10 mouse cellular contexts compared by ENCODE assay signal in the genomic region with DNA sequence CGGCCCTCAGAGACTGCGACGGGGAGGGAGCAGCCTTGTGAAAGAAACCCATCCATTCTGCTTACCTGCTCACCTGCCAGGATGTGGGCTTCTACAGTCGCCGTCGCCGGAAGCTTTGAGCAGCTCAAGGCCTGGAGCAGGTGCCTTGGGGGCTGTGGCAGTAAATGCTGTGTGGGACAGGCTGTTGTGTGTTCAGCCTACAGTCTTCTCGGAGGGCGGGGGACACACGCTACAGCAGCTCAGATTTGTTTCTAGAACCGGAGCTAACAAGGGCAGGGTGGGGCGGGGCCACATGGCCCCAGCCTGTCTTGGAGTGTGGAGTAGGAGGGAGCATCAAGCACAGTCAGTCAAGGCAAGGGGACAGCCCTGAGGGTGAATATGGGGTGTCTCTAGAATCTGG. TPM values are rescaled to one million over a fixed set of nuclear protein-coding genes. Genes with fewer than 3 reads are reported as not detected.
DNase-seq lines count a peak whose midpoint lies in the region; ATAC-seq lines count a peak whose summit lies in the region.
"Had no signal": no experiment of that assay in that cellular context is flagged by ENCODE, and none has a peak within 500 bp of the region (broad histone marks: within the 10 kb centered on the region; RNA-seq: fewer than 3 reads in every experiment).

Il34 (minus strand) TSS at position 256 of the 400 bp plus-strand sequence.

- H3K9ac ChIP-seq in heart, embryonic 13.5 days = no peak within 1 kb of the TSS
- H3K9ac ChIP-seq in neural tube, embryonic 15.5 days (replicated peaks) = no peak within 1 kb of the TSS

- no peak within 1 kb of the TSS for H3K27ac ChIP-seq in heart, embryonic 13.5 days (replicated peaks)
- no peak within 1 kb of the TSS for H3K27ac ChIP-seq in neural tube, embryonic 15.5 days (replicated peaks)

- ATAC-seq in heart, embryonic 13.5 days (ENCODE audit: extremely low read depth, insufficient number of reproducible peaks, low FRiP score, low TSS enrichment) = no peak
- ATAC-seq in neural tube, embryonic 15.5 days (ENCODE audit: low FRiP score) = no peak
- ATAC-seq in erythroblast, adult 5-6 weeks (replicated peaks; ENCODE audit: low FRiP score, poor library complexity, severe bottlenecking) = no peak

- H3K9me3 ChIP-seq in heart, embryonic 13.5 days = no peaks in the 10 kb centered on the region
- H3K9me3 ChIP-seq in neural tube, embryonic 15.5 days (replicated peaks) = no peaks in the 10 kb centered on the region
- H3K9me3 ChIP-seq: megakaryocyte, embryonic 14.5 days had no signal

- H3K4me3 ChIP-seq in heart, embryonic 13.5 days = no peak within 1 kb of the TSS
- H3K4me3 ChIP-seq in neural tube, embryonic 15.5 days (replicated peaks) = no peak within 1 kb of the TSS
- H3K4me3 ChIP-seq: megakaryocyte, embryonic 14.5 days had no signal

- H3K4me1 ChIP-seq in heart, embryonic 13.5 days = peaks cover 31% of the 10 kb centered on the region
- no peaks in the 10 kb centered on the region for H3K4me1 ChIP-seq in neural tube, embryonic 15.5 days

- H3K36me3 ChIP-seq in heart, embryonic 13.5 days = peaks cover 18% of the 10 kb centered on the region
- peaks cover 21% of the 10 kb centered on the region for H3K36me3 ChIP-seq in neural tube, embryonic 15.5 days

- intact Hi-C loops in heart, postnatal 10 days (cut with DNase I) = no loop called here
- intact Hi-C loops in left cerebral cortex, postnatal 25 days (cut with DNase I) = loop anchor here (5.0 kb wide), 1 partner anchor 53 kb away; no protein-coding TSS in a partner anchor

- 28% methylated on average over 12 of the region's 12 CpGs for WGBS in heart, embryonic 13.5 days
- 35% methylated on average over 12 of the region's 12 CpGs for WGBS in neural tube, embryonic 15.5 days

- DNase-seq in heart, postnatal 10 days = no peak
- DNase-seq in CD4-positive, CD25-positive, alpha-beta regulatory T cell, adult 2 months (ENCODE audit: low read depth, low spot score) = peak; percentile 56
- no peak for DNase-seq in adrenal gland, postnatal 25 days
- DNase-seq in left cerebral cortex, postnatal 25 days (ENCODE audit: low spot score in 2 of 2) = no peak
- no peak for DNase-seq in cerebellum, postnatal 4 days (ENCODE audit: low spot score in 2 of 2)
- DNase-seq: heart, adult 18-20 months had no signal

- H3K27me3 ChIP-seq in heart, embryonic 13.5 days (replicated peaks) = no peaks in the 10 kb centered on the region
- no peaks in the 10 kb centered on the region for H3K27me3 ChIP-seq in neural tube, embryonic 15.5 days (replicated peaks)

- peak within 1 kb of the TSS; percentile 32 for H3K4me2 ChIP-seq in heart, embryonic 13.5 days
- no peak within 1 kb of the TSS for H3K4me2 ChIP-seq in neural tube, embryonic 15.5 days

RNA-seq across cellular contexts. Expression of gene Il34, which starts in this region (rescaled TPM):
- polyA plus RNA-seq in heart, embryonic 13.5 days (2015; fragmentation: Nextera tagmentation; extraction: Ambion mirVana) = 0.17 and 0.27 TPM in 2 replicates
- 1 to 10 TPM; 5.1 to 8.1 TPM for total RNA-seq in heart, postnatal 10 days (2021)
- total RNA-seq in adrenal gland, postnatal 25 days (2021) = 21.6 and 38.6 TPM in 2 replicates
- 100 to 1,000 TPM; 110 to 121 TPM for total RNA-seq in left cerebral cortex, postnatal 25 days (2021)
- 5.8 and 6.3 TPM in 2 replicates for polyA plus RNA-seq in neural tube, embryonic 15.5 days (2015; fragmentation: Nextera tagmentation; extraction: Ambion mirVana)
- total RNA-seq in erythroblast, adult 5-6 weeks (2015; ENCODE audit: low replicate concordance) = not detected in 2 replicates
- total RNA-seq in erythroblast, adult 5-6 weeks (2017; ENCODE audit: low replicate concordance) = 0.43 TPM in 1 of 2 replicates, not detected in the other

Comparison
In these comparisons a context has a peak if more than half of its experiments do, and no peak if none do; other contexts are left out.
1. RNA of gene Il34 (total RNA-seq): 110 to 121 TPM in left cerebral cortex, postnatal 25 days, 21.6 to 38.6 TPM in adrenal gland, postnatal 25 days and 5.1 to 8.1 TPM in heart, postnatal 10 days; 0.43 TPM in erythroblast, adult 5-6 weeks; every median in the first group is over 4 times any median in the second.